ENCODE assay signal across 25 mouse cellular contexts in the genomic region with DNA sequence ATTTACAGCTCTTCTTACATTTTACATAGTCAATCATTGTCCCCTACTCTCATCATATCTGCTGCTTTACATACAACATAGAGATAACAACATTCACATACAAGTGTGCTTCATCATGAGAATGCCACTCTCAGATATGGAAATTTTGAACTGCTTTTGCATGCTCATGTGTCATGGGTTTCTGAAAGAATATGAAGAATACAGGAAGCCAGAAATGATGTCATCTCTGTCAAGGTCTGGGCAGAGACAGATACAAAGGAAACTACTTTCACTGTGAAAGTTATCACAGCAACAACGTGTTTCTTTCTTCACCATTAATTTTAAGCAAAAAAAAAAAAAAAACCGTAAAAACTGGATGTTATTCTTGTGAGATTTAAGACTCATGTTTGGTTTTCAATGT.
"Had no signal": no experiment of that assay in that cellular context is flagged by ENCODE, and none has a peak within 500 bp of the region (broad histone marks: within the 10 kb centered on the region; RNA-seq: fewer than 3 reads in every experiment).

No protein-coding gene starts in this region.

- H3K27ac ChIP-seq: embryonic facial prominence, embryonic 10.5 days; embryonic facial prominence, embryonic 12.5 days; embryonic facial prominence, embryonic 13.5 days; embryonic facial prominence, embryonic 15.5 days; forebrain, embryonic 10.5 days; forebrain, embryonic 12.5 days; forebrain, embryonic 13.5 days; forebrain, embryonic 15.5 days; gastrocnemius, adult 2 months; heart, adult 2 months had no signal

- H3K4me2 ChIP-seq: embryonic facial prominence, embryonic 12.5 days; embryonic facial prominence, embryonic 13.5 days; embryonic facial prominence, embryonic 15.5 days; forebrain, embryonic 12.5 days; forebrain, embryonic 13.5 days; forebrain, embryonic 15.5 days had no signal

- H3K4me1 ChIP-seq: embryonic facial prominence, embryonic 10.5 days; embryonic facial prominence, embryonic 12.5 days; embryonic facial prominence, embryonic 13.5 days; embryonic facial prominence, embryonic 15.5 days; forebrain, embryonic 10.5 days; forebrain, embryonic 12.5 days; forebrain, embryonic 13.5 days; forebrain, embryonic 15.5 days had no signal

- H3K9me3 ChIP-seq: embryonic facial prominence, embryonic 10.5 days; embryonic facial prominence, embryonic 12.5 days; embryonic facial prominence, embryonic 13.5 days; embryonic facial prominence, embryonic 15.5 days; forebrain, embryonic 10.5 days; forebrain, embryonic 12.5 days; forebrain, embryonic 13.5 days; forebrain, embryonic 15.5 days had no signal

- H3K4me3 ChIP-seq: embryonic facial prominence, embryonic 10.5 days; embryonic facial prominence, embryonic 12.5 days; embryonic facial prominence, embryonic 13.5 days; embryonic facial prominence, embryonic 15.5 days; erythroblast, embryonic 14.5 days; forebrain, embryonic 10.5 days; forebrain, embryonic 12.5 days; forebrain, embryonic 13.5 days; forebrain, embryonic 15.5 days; gastrocnemius, adult 2 months; heart, adult 2 months had no signal

- H3K27me3 ChIP-seq: embryonic facial prominence, embryonic 12.5 days; embryonic facial prominence, embryonic 13.5 days; embryonic facial prominence, embryonic 15.5 days; forebrain, embryonic 12.5 days; forebrain, embryonic 13.5 days; forebrain, embryonic 15.5 days had no signal

- H3K9ac ChIP-seq: embryonic facial prominence, embryonic 12.5 days; embryonic facial prominence, embryonic 13.5 days; embryonic facial prominence, embryonic 15.5 days; forebrain, embryonic 12.5 days; forebrain, embryonic 13.5 days; forebrain, embryonic 15.5 days; forebrain, postnatal 0 days had no signal

- H3K36me3 ChIP-seq: embryonic facial prominence, embryonic 10.5 days; embryonic facial prominence, embryonic 12.5 days; embryonic facial prominence, embryonic 13.5 days; embryonic facial prominence, embryonic 15.5 days; forebrain, embryonic 10.5 days; forebrain, embryonic 12.5 days; forebrain, embryonic 15.5 days had no signal

- DNase-seq: cerebellum, adult 9-10 months; cerebellum, adult 9-11 months; cerebellum, postnatal 10 days; cerebellum, postnatal 14 days; cerebellum, postnatal 25 days; cerebellum, postnatal 36 days; embryo, embryonic 11 days; forebrain, postnatal 0 days; gastrocnemius, adult 2 months; gastrocnemius, postnatal 10 days; gastrocnemius, postnatal 14 days; gastrocnemius, postnatal 25 days; gastrocnemius, postnatal 36 days; heart, adult 11 months; heart, adult 18-20 months; heart, adult 2 months had no signal
